Mouse (Mus musculus) layer of hippocampus, adult 11-12 months (tissue): ENCODE measurements around the gene Pcsk5.

ENCODE experiments used
- DNase-seq: peaks from one replicate; pipeline ENCODE4 v3.0.0; 2022; ENCODE audit warnings: low spot score

Pcsk5 gene

GRCm38 (mm10) chr19:17806626-17807025 lies 30.8 kb downstream of the Pcsk5 start:
- no peak for DNase-seq

- no peak for DNase-seq
Measured at GRCm38 (mm10) chr19:17800798-17801197, 36.6 kb downstream of the Pcsk5 start.

GRCm38 (mm10) chr19:17799419-17800185 lies 37.8 kb downstream of the Pcsk5 start:
- no peak for DNase-seq

GRCm38 (mm10) chr19:17793457-17793856 lies 44.0 kb downstream of the Pcsk5 start:
- DNase-seq, result no peak

GRCm38 (mm10) chr19:17791485-17792052 lies 45.9 kb downstream of the Pcsk5 start:
- no peak for DNase-seq

- no peak for DNase-seq
Measured at GRCm38 (mm10) chr19:17788617-17789317, 48.7 kb downstream of the Pcsk5 start.

- no peak for DNase-seq
Measured at GRCm38 (mm10) chr19:17786744-17787143, 50.7 kb downstream of the Pcsk5 start.

GRCm38 (mm10) chr19:17784401-17785192 lies 52.8 kb downstream of the Pcsk5 start:
- DNase-seq, result no peak

GRCm38 (mm10) chr19:17783231-17783630 lies 54.2 kb downstream of the Pcsk5 start:
- no peak for DNase-seq

- DNase-seq, result no peak
Measured at GRCm38 (mm10) chr19:17781323-17781722, 56.1 kb downstream of the Pcsk5 start.

GRCm38 (mm10) chr19:17775943-17776342 lies 61.5 kb downstream of the Pcsk5 start:
- no peak for DNase-seq

- no peak for DNase-seq
Measured at GRCm38 (mm10) chr19:17775097-17775496, 62.3 kb downstream of the Pcsk5 start.

GRCm38 (mm10) chr19:17774061-17774460 lies 63.4 kb downstream of the Pcsk5 start:
- no peak for DNase-seq

GRCm38 (mm10) chr19:17769610-17770399 lies 67.6 kb downstream of the Pcsk5 start:
- DNase-seq, result peak; percentile 39

- no peak for DNase-seq
Measured at GRCm38 (mm10) chr19:17765001-17765400, 72.4 kb downstream of the Pcsk5 start.

GRCm38 (mm10) chr19:17762740-17763139 lies 74.7 kb downstream of the Pcsk5 start:
- DNase-seq, result no peak

GRCm38 (mm10) chr19:17761678-17762077 lies 75.8 kb downstream of the Pcsk5 start:
- no peak for DNase-seq

- no peak for DNase-seq
Measured at GRCm38 (mm10) chr19:17752841-17753240, 84.6 kb downstream of the Pcsk5 start.

- no peak for DNase-seq
Measured at GRCm38 (mm10) chr19:17748331-17748730, 89.1 kb downstream of the Pcsk5 start.

GRCm38 (mm10) chr19:17745380-17745779 lies 92.1 kb downstream of the Pcsk5 start:
- DNase-seq, result peak; percentile 17

GRCm38 (mm10) chr19:17744474-17745069 lies 92.9 kb downstream of the Pcsk5 start:
- no peak for DNase-seq
